Mouse (Mus musculus) CH12.LX (cell line): ENCODE measurements around the gene Pdf. TPM values are rescaled to one million over a fixed set of nuclear protein-coding genes. Genes with fewer than 3 reads are reported as not detected.
"Not testable (repeated sequence)": the region's sequence is repeated elsewhere in the genome, so short reads cannot be mapped to it uniquely, and the experiment has no call there.

Source experiments
- DNase-seq: peaks from one replicate; pipeline ENCODE4 v3.0.0-alpha.2; 2013; ENCODE audit errors: extremely low read depth
- H3K27ac ChIP-seq: 2 replicates; pipeline ENCODE4 v1.5.1; 2012; ENCODE audit warnings: low read depth, mild to moderate bottlenecking, control low read depth, moderate library complexity; ENCODE audit not compliant: insufficient read depth
- H3K27me3 ChIP-seq: replicated peaks from 2 replicates; pipeline ENCODE3; 2012; ENCODE audit warnings: inconsistent platforms
- H3K36me3 ChIP-seq, 2 experiments: replicated peaks in 1 of 2; 2 replicates each; pipeline versions ENCODE3 to v1.6.1; 2012; ENCODE audit warnings: inconsistent platforms in 1 of 2, low read length in 1 of 2, mild to moderate bottlenecking in 1 of 2, mixed read lengths in 1 of 2, moderate library complexity in 1 of 2; ENCODE audit not compliant: control insufficient read depth in 1 of 2, insufficient read depth in 1 of 2
- H3K4me1 ChIP-seq, 2 experiments: 2 replicates each; pipeline ENCODE4 v1.6.1; 2012; ENCODE audit warnings: inconsistent platforms in 1 of 2, moderate library complexity in 1 of 2; ENCODE audit not compliant: insufficient read depth in 2 of 2, control insufficient read depth in 1 of 2
- H3K4me2 ChIP-seq: 2 replicates; pipeline ENCODE4 v1.6.1; 2012; ENCODE audit warnings: low read depth, mild to moderate bottlenecking, control low read depth; ENCODE audit not compliant: poor library complexity, insufficient read depth, severe bottlenecking
- H3K4me3 ChIP-seq, 3 experiments: fragments of 150-350 bp in 1 of 3; sonication (generic) in 1 of 3; replicated peaks in 1 of 3; 2 replicates each; pipeline versions ENCODE3 to v1.5.1; 2011 to 2012; ENCODE audit warnings: low read depth in 2 of 3, low read length in 2 of 3, mild to moderate bottlenecking in 2 of 3, moderate library complexity in 2 of 3, control low read depth in 1 of 3, improper control_type of control experiment in 1 of 3, inconsistent platforms in 1 of 3, mixed read lengths in 1 of 3; ENCODE audit not compliant: poor library complexity in 1 of 3
- H3K79me2 ChIP-seq: replicated peaks from 2 replicates; pipeline ENCODE4 v1.6.1; 2012; ENCODE audit warnings: mild to moderate bottlenecking, moderate library complexity; ENCODE audit not compliant: control insufficient read depth, poor library complexity, insufficient read depth, severe bottlenecking; ENCODE audit errors: extremely low read depth
- H3K9ac ChIP-seq: 2 replicates; pipeline ENCODE4 v1.6.1; 2012; ENCODE audit warnings: low read depth, mild to moderate bottlenecking, control low read depth, moderate library complexity; ENCODE audit not compliant: insufficient read depth
- H3K9me3 ChIP-seq: replicated peaks from 2 replicates; pipeline ENCODE3; 2012; ENCODE audit warnings: low read length, inconsistent platforms, mixed read lengths
- CTCF ChIP-seq, 2 experiments: IDR thresholded peaks in 1 of 2; conservative IDR thresholded peaks in 1 of 2; 2 replicates each; pipeline ENCODE4 v1.5.1; 2011 to 2012; ENCODE audit warnings: low read depth in 2 of 2, low read length in 2 of 2, improper control_type of control experiment in 1 of 2, inconsistent platforms in 1 of 2, mild to moderate bottlenecking in 1 of 2, moderate library complexity in 1 of 2
- MAZ ChIP-seq: IDR thresholded peaks from 2 replicates; pipeline ENCODE4 v1.6.1; 2012; ENCODE audit warnings: low read depth, mild to moderate bottlenecking, inconsistent platforms, low read length, improper control_type of control experiment, moderate library complexity
- dilution Hi-C: fragments of 300-500 bp; cut with MboI; formaldehyde crosslinking; loops from 2 replicates; pipeline ENCODE4 v1.14.3; 2020; ENCODE audit warnings: low sequenced_read_pairs; ENCODE audit not compliant: extremely low pct_unique_long_range_greater_than_20kb, extremely low pct_ligation_motif_present
- in situ Hi-C: fragments of 300-500 bp; cut with MboI; formaldehyde crosslinking; loops from 3 replicates; pipeline ENCODE4 v1.14.3; 2019; ENCODE audit warnings: low sequenced_read_pairs, low pct_ligation_motif_present, low pct_unique_long_range_greater_than_20kb, mixed read lengths
- polyA plus RNA-seq: library from polyadenylated mRNA; unstranded; fragments of >175 nt; gene quantifications from 2 replicates; pipeline ENCODE4 v1.2.1, GENCODE M21; 2012; ENCODE audit warnings: low read depth; ENCODE audit not compliant: insufficient read length
- total RNA-seq, 2 experiments: library from RNA; depleted of rRNA; stranded (reverse); fragments of 300-350 nt in 1 of 2; fragments of >200 nt in 1 of 2; gene quantifications; 2 replicates each; pipeline ENCODE4 v1.2.3; 2012 to 2014

Gene Pdf
- total and polyA plus RNA-seq, 3 experiments: 34.6 to 49.4 (median 38.9) TPM

GRCm38 (mm10) chr8:106997416-106997815, 51.0 kb downstream of the Pdf start:
- TF ChIP-seq MAZ: no peak
- no peak overlapping the region for H3K9ac ChIP-seq
- H3K27me3 ChIP-seq: no peaks in the 10 kb centered on the region
- H3K79me2 ChIP-seq: no peaks in the 10 kb centered on the region
- DNase-seq: no peak
- dilution Hi-C loops (no loop called here), in situ Hi-C loops (no loop called here)
- H3K4me2 ChIP-seq: no peak overlapping the region
- peaks cover 0 to 4% of the 10 kb centered on the region in 2 experiments for H3K36me3 ChIP-seq
- no peaks in the 10 kb centered on the region for H3K9me3 ChIP-seq
- H3K4me3 ChIP-seq: no peak overlapping the region
- H3K4me1 ChIP-seq: peaks cover 0 to 7% of the 10 kb centered on the region in 2 experiments; a peak in 2 of 4 replicates
- H3K27ac ChIP-seq: no peak overlapping the region

- H3K9me3 ChIP-seq, dilution Hi-C loops, H3K36me3 ChIP-seq, H3K79me2 ChIP-seq, DNase-seq, in situ Hi-C loops, H3K9ac ChIP-seq, H3K4me2 ChIP-seq, H3K27ac ChIP-seq, H3K4me3 ChIP-seq, H3K4me1 ChIP-seq, H3K27me3 ChIP-seq: not testable (repeated sequence)
- peak in 1 of 2 experiments; percentile 34; a peak in 1 of 4 replicates for TF ChIP-seq CTCF (conservative IDR thresholded peaks at IDR 0.05 in 1 of 2, IDR thresholded peaks at IDR 0.05 in 1 of 2; ENCODE audit: low read depth in 2 of 2, low read length in 2 of 2)
These were observed 52.1 kb downstream of the Pdf start for GRCm38 (mm10) chr8:106996339-106996738.

Other genes with a start within 250 kb of the Pdf start
- 3.7 and 4.7 TPM in 2 replicates for gene Has3, start 178.4 kb downstream of the Pdf start, total RNA-seq (2012; rRNA removed)
- gene Has3, start 178.4 kb downstream of the Pdf start, total RNA-seq (2014; rRNA removed): 0.07 TPM in 1 of 2 replicates, not detected in the other
- gene Has3, start 178.4 kb downstream of the Pdf start, polyA plus RNA-seq: 0.29 and 0.31 TPM in 2 replicates
- gene Utp4, start 155.0 kb downstream of the Pdf start, total RNA-seq (2012; rRNA removed): 80.6 and 114 TPM in 2 replicates
- gene Utp4, start 155.0 kb downstream of the Pdf start, total RNA-seq (2014; rRNA removed): 152 and 156 TPM in 2 replicates
- 183 and 202 TPM in 2 replicates for gene Utp4, start 155.0 kb downstream of the Pdf start, polyA plus RNA-seq
- gene Sntb2, start 112.9 kb downstream of the Pdf start, total RNA-seq (2012; rRNA removed): 2.1 and 2.3 TPM in 2 replicates
- gene Sntb2, start 112.9 kb downstream of the Pdf start, total RNA-seq (2014; rRNA removed): 0.86 and 1.4 TPM in 2 replicates
- 0.95 and 1.3 TPM in 2 replicates for gene Sntb2, start 112.9 kb downstream of the Pdf start, polyA plus RNA-seq
- 26.9 and 28.6 TPM in 2 replicates for gene Vps4a, start 17.4 kb downstream of the Pdf start, total RNA-seq (2012; rRNA removed)
- gene Vps4a, start 17.4 kb downstream of the Pdf start, total RNA-seq (2014; rRNA removed): 30.8 and 31.4 TPM in 2 replicates
- 26.3 and 27.1 TPM in 2 replicates for gene Vps4a, start 17.4 kb downstream of the Pdf start, polyA plus RNA-seq
- 24.2 and 30.7 TPM in 2 replicates for gene Cog8, start 8.1 kb upstream of the Pdf start, total RNA-seq (2012; rRNA removed)
- gene Cog8, start 8.1 kb upstream of the Pdf start, total RNA-seq (2014; rRNA removed): 35.6 and 39.3 TPM in 2 replicates
- 31.5 and 35.3 TPM in 2 replicates for gene Cog8, start 8.1 kb upstream of the Pdf start, polyA plus RNA-seq
- 166 and 205 TPM in 2 replicates for gene Nip7, start 8.3 kb upstream of the Pdf start, total RNA-seq (2012; rRNA removed)
- gene Nip7, start 8.3 kb upstream of the Pdf start, total RNA-seq (2014; rRNA removed): 210 and 226 TPM in 2 replicates
- 231 and 233 TPM in 2 replicates for gene Nip7, start 8.3 kb upstream of the Pdf start, polyA plus RNA-seq
- gene Tmed6, start 17.0 kb upstream of the Pdf start, total RNA-seq (2012; rRNA removed): 0.55 TPM in 1 of 2 replicates, not detected in the other
- 0.97 and 1.1 TPM in 2 replicates for gene Tmed6, start 17.0 kb upstream of the Pdf start, total RNA-seq (2014; rRNA removed)
- gene Tmed6, start 17.0 kb upstream of the Pdf start, polyA plus RNA-seq: 0.36 and 0.48 TPM in 2 replicates
- 12.5 and 14.5 TPM in 2 replicates for gene Terf2, start 47.9 kb upstream of the Pdf start, total RNA-seq (2012; rRNA removed)
- 18.3 and 21.0 TPM in 2 replicates for gene Terf2, start 47.9 kb upstream of the Pdf start, total RNA-seq (2014; rRNA removed)
- gene Terf2, start 47.9 kb upstream of the Pdf start, polyA plus RNA-seq: 33.2 and 33.7 TPM in 2 replicates
- 74.0 and 90.8 TPM in 2 replicates for gene Cyb5b, start 102.0 kb upstream of the Pdf start, total RNA-seq (2012; rRNA removed)
- 146 and 156 TPM in 2 replicates for gene Cyb5b, start 102.0 kb upstream of the Pdf start, total RNA-seq (2014; rRNA removed)
- gene Cyb5b, start 102.0 kb upstream of the Pdf start, polyA plus RNA-seq: 107 and 108 TPM in 2 replicates
- gene Nfat5, start 244.9 kb upstream of the Pdf start, total RNA-seq (2012; rRNA removed): 16.8 and 18.6 TPM in 2 replicates
- gene Nfat5, start 244.9 kb upstream of the Pdf start, total RNA-seq (2014; rRNA removed): 11.3 and 13.2 TPM in 2 replicates
- gene Nfat5, start 244.9 kb upstream of the Pdf start, polyA plus RNA-seq: 29.1 and 36.2 TPM in 2 replicates